15 mouse cellular contexts compared by ENCODE assay signal in genomic region chr19:15339979-15340304, GRCm38 (mm10).
DNase-seq lines count a peak whose midpoint lies in the region; ATAC-seq and TF ChIP-seq lines count a peak whose summit lies in the region.
"Had no signal": no experiment of that assay in that cellular context is flagged by ENCODE, and none has a peak within 500 bp of the region (broad histone marks: within the 10 kb centered on the region; RNA-seq: fewer than 3 reads in every experiment).

No protein-coding gene starts in this region.

- H3K27me3 ChIP-seq in neural tube, embryonic 11.5 days (ENCODE audit: control insufficient read depth, insufficient read depth, low read length) = no peaks in the 10 kb centered on the region
- H3K27me3 ChIP-seq in limb, embryonic 10.5 days (ENCODE audit: low read depth, poor library complexity, severe bottlenecking) = peaks cover 41% of the 10 kb centered on the region
- H3K27me3 ChIP-seq in stomach, postnatal 0 days (ENCODE audit: control insufficient read depth, insufficient read depth, low read length) = no peaks in the 10 kb centered on the region
- H3K27me3 ChIP-seq: heart, embryonic 15.5 days had no signal

- ATAC-seq in neural tube, embryonic 11.5 days (ENCODE audit: insufficient read depth, low FRiP score, low TSS enrichment) = peak; percentile 39; the same call in 1 of the 2 replicates
- ATAC-seq in stomach, postnatal 0 days (ENCODE audit: low FRiP score, low TSS enrichment) = no peak

- peak; percentile 8 for DNase-seq in embryo, embryonic 11.5 days (ENCODE audit: low read depth, low spot score)
- no peak for DNase-seq in embryo, embryonic 10 days (ENCODE audit: low spot score)
- DNase-seq in neural tube, embryonic 11.5 days (ENCODE audit: low spot score) = no peak
- DNase-seq in neural tube, embryonic 10.5 days (ENCODE audit: extremely low spot score, low spot score) = no peak
- no peak for DNase-seq in limb, embryonic 10.5 days (ENCODE audit: low spot score)
- DNase-seq in stomach, postnatal 0 days (ENCODE audit: low spot score) = no peak
- DNase-seq in left cerebral cortex, postnatal 36 days (ENCODE audit: low spot score in 2 of 2) = no peak
- DNase-seq in left cerebral cortex, adult 9 months (ENCODE audit: low spot score in 2 of 2) = no peak
- DNase-seq: cerebellum, adult 9-10 months; kidney, adult 8-10 months; liver; spleen, adult 18-20 months; thymus, postnatal 14 days had no signal

- peak overlapping the region; percentile 70 for H3K27ac ChIP-seq in neural tube, embryonic 11.5 days (ENCODE audit: low read depth, low read length)
- H3K27ac ChIP-seq in limb, embryonic 10.5 days = 0 out of 2 replicates have a peak overlapping the region, but pooled peaks have one; percentile 16
- no peak overlapping the region for H3K27ac ChIP-seq in stomach, postnatal 0 days (replicated peaks)
- H3K27ac ChIP-seq: heart, embryonic 15.5 days; macrophage had no signal

- TF ChIP-seq CTCF in stomach, postnatal 0 days (IDR thresholded peaks at IDR 0.05; ENCODE audit: low read depth) = no peak

- H3K36me3 ChIP-seq in neural tube, embryonic 11.5 days (ENCODE audit: control insufficient read depth, insufficient read depth, low read length) = no peaks in the 10 kb centered on the region
- no peaks in the 10 kb centered on the region for H3K36me3 ChIP-seq in limb, embryonic 10.5 days
- no peaks in the 10 kb centered on the region for H3K36me3 ChIP-seq in stomach, postnatal 0 days (ENCODE audit: control insufficient read depth, insufficient read depth, low read length)
- H3K36me3 ChIP-seq: heart, embryonic 15.5 days had no signal

- TF ChIP-seq EP300 in stomach, postnatal 0 days (optimal IDR thresholded peaks at IDR 0.05) = no peak

- intact Hi-C loops in left cerebral cortex, postnatal 36 days (cut with DNase I) = no loop called here

- 27% methylated on average over 11 of the region's 11 CpGs for WGBS in neural tube, embryonic 11.5 days
- WGBS in limb, embryonic 10.5 days = 13% methylated on average over 11 of the region's 11 CpGs
- WGBS in stomach, postnatal 0 days = 62% methylated on average over 11 of the region's 11 CpGs

- H3K9me3 ChIP-seq in neural tube, embryonic 11.5 days (ENCODE audit: control insufficient read depth, low read length) = no peaks in the 10 kb centered on the region
- no peaks in the 10 kb centered on the region for H3K9me3 ChIP-seq in limb, embryonic 10.5 days (replicated peaks)
- H3K9me3 ChIP-seq in stomach, postnatal 0 days (ENCODE audit: control insufficient read depth, low read length) = no peaks in the 10 kb centered on the region
- H3K9me3 ChIP-seq: heart, embryonic 15.5 days had no signal

- H3K4me1 ChIP-seq in neural tube, embryonic 11.5 days (ENCODE audit: control insufficient read depth, insufficient read depth, low read length) = peaks cover 11% of the 10 kb centered on the region; the same call in 1 of the 2 replicates
- H3K4me1 ChIP-seq in limb, embryonic 10.5 days = peaks cover 21% of the 10 kb centered on the region
- H3K4me1 ChIP-seq in stomach, postnatal 0 days (replicated peaks; ENCODE audit: control insufficient read depth, insufficient read depth) = no peaks in the 10 kb centered on the region
- H3K4me1 ChIP-seq: heart, embryonic 15.5 days had no signal

- H3K4me3 ChIP-seq in neural tube, embryonic 11.5 days (ENCODE audit: low read depth, low read length) = 0 out of 2 replicates have a peak overlapping the region, but pooled peaks have one; percentile 6
- peak overlapping the region; percentile 34 for H3K4me3 ChIP-seq in limb, embryonic 10.5 days
- H3K4me3 ChIP-seq in stomach, postnatal 0 days (ENCODE audit: low read depth, low read length) = no peak overlapping the region
- H3K4me3 ChIP-seq: heart, embryonic 15.5 days had no signal

- peak overlapping the region; percentile 44 for H3K4me2 ChIP-seq in neural tube, embryonic 11.5 days (ENCODE audit: low read depth)
- no peak overlapping the region for H3K4me2 ChIP-seq in stomach, postnatal 0 days (replicated peaks; ENCODE audit: low read depth)
- H3K4me2 ChIP-seq: heart, embryonic 15.5 days had no signal

- H3K9ac ChIP-seq in neural tube, embryonic 11.5 days (ENCODE audit: low read length) = peak overlapping the region; percentile 32
- H3K9ac ChIP-seq in stomach, postnatal 0 days (ENCODE audit: low read length) = no peak overlapping the region
- H3K9ac ChIP-seq: heart, embryonic 15.5 days had no signal
